Mouse (Mus musculus) MEL (cell line): ENCODE measurements around the gene Spns1. TPM values are rescaled to one million over a fixed set of nuclear protein-coding genes. Genes with fewer than 3 reads are reported as not detected.
A peak's percentile ranks its signal among the peaks of the same experiment; 100 is the strongest.

Experiments
- DNase-seq: peaks from one replicate; pipeline ENCODE4 v3.0.0; 2011; ENCODE audit warnings: low read depth, low spot score
- H3K27ac ChIP-seq: 2 replicates; pipeline ENCODE4 v1.5.1; 2012; ENCODE audit warnings: low read depth, mild to moderate bottlenecking, control low read depth, low read length, moderate library complexity; ENCODE audit not compliant: control insufficient read depth
- H3K27me3 ChIP-seq, 2 experiments: fragments of 150-350 bp in 1 of 2; sonication (generic) in 1 of 2; 2 replicates each; pipeline ENCODE4 v1.6.1; 2012; ENCODE audit warnings: low read length in 2 of 2, mild to moderate bottlenecking in 2 of 2, improper control_type of control experiment in 1 of 2, moderate library complexity in 1 of 2; ENCODE audit not compliant: insufficient read depth in 2 of 2, control insufficient read depth in 1 of 2
- H3K36me3 ChIP-seq, 2 experiments: 2 replicates each; pipeline ENCODE4 v1.6.1; 2012 to 2014; ENCODE audit warnings: low read length in 2 of 2, improper control_type of control experiment in 1 of 2, inconsistent platforms in 1 of 2, mild to moderate bottlenecking in 1 of 2; ENCODE audit not compliant: insufficient read depth in 2 of 2, control insufficient read depth in 1 of 2
- H3K4me1 ChIP-seq, 2 experiments: fragments of 150-350 bp in 1 of 2; sonication (generic) in 1 of 2; 2 replicates each; pipeline ENCODE4 v1.6.1; 2012; ENCODE audit warnings: low read length in 2 of 2, improper control_type of control experiment in 1 of 2, mild to moderate bottlenecking in 1 of 2; ENCODE audit not compliant: insufficient read depth in 2 of 2, control insufficient read depth in 1 of 2
- H3K4me3 ChIP-seq, 2 experiments: fragments of 150-350 bp in 1 of 2; sonication (generic) in 1 of 2; 2 replicates each; pipeline ENCODE4 v1.5.1; 2012; ENCODE audit warnings: low read depth in 2 of 2, low read length in 2 of 2, mild to moderate bottlenecking in 2 of 2, moderate library complexity in 2 of 2, control low read depth in 1 of 2, improper control_type of control experiment in 1 of 2; ENCODE audit not compliant: control insufficient read depth in 1 of 2, insufficient read depth in 1 of 2
- H3K79me2 ChIP-seq: 2 replicates; pipeline ENCODE4 v1.6.1; 2012; ENCODE audit warnings: mild to moderate bottlenecking, low read length, moderate library complexity; ENCODE audit not compliant: control insufficient read depth, poor library complexity, insufficient read depth
- H3K9ac ChIP-seq: 2 replicates; pipeline ENCODE4 v1.6.1; 2012; ENCODE audit warnings: low read depth, mild to moderate bottlenecking, control low read depth, low read length, moderate library complexity; ENCODE audit not compliant: control insufficient read depth, poor library complexity, severe bottlenecking
- H3K9me3 ChIP-seq: fragments of 150-350 bp; sonication (generic); replicated peaks from 2 replicates; pipeline ENCODE4 v1.6.1; 2012; ENCODE audit warnings: mild to moderate bottlenecking, low read length, improper control_type of control experiment, moderate library complexity; ENCODE audit not compliant: insufficient read depth
- BHLHE40 ChIP-seq: IDR thresholded peaks from 2 replicates; pipeline ENCODE4 v1.6.1; 2012; ENCODE audit warnings: low read depth, mild to moderate bottlenecking, inconsistent platforms, low read length, improper control_type of control experiment, borderline replicate concordance
- CHD2 ChIP-seq: IDR thresholded peaks from 2 replicates; pipeline ENCODE4 v1.6.1; 2011; ENCODE audit warnings: low read length, improper control_type of control experiment
- CTCF ChIP-seq, 3 experiments: IDR thresholded peaks in 2 of 3; conservative IDR thresholded peaks in 1 of 3; 2 replicates each; pipeline ENCODE4 v1.5.1; 2011 to 2012; ENCODE audit warnings: low read length in 3 of 3, low read depth in 2 of 3, mild to moderate bottlenecking in 2 of 3, improper control_type of control experiment in 1 of 3, inconsistent platforms in 1 of 3, mixed read lengths in 1 of 3, moderate library complexity in 1 of 3; ENCODE audit not compliant: control insufficient read depth in 1 of 3, insufficient read depth in 1 of 3, poor library complexity in 1 of 3, severe bottlenecking in 1 of 3
- E2F4 ChIP-seq: IDR thresholded peaks from 2 replicates; pipeline ENCODE4 v1.6.1; 2011; ENCODE audit warnings: low read depth, low read length, improper control_type of control experiment, borderline replicate concordance
- ELF1 ChIP-seq: IDR thresholded peaks from 2 replicates; pipeline ENCODE4 v1.6.1; 2014; ENCODE audit warnings: low read depth, mild to moderate bottlenecking, inconsistent platforms, low read length, improper control_type of control experiment, moderate library complexity
- EP300 ChIP-seq, 2 experiments: IDR thresholded peaks; 2 replicates each; pipeline ENCODE4 v1.6.1; 2011; ENCODE audit warnings: improper control_type of control experiment in 2 of 2, low read length in 2 of 2, low read depth in 1 of 2, mild to moderate bottlenecking in 1 of 2
- GATA1 ChIP-seq: IDR thresholded peaks from 2 replicates; pipeline ENCODE4 v1.6.1; 2011; ENCODE audit warnings: low read depth, low read length, improper control_type of control experiment
- KAT2A ChIP-seq: conservative IDR thresholded peaks from 2 replicates; pipeline ENCODE4 v1.6.1; 2012; ENCODE audit warnings: low read depth, low read length, improper control_type of control experiment, inconsistent platforms
- MAFK ChIP-seq: IDR thresholded peaks from 2 replicates; pipeline ENCODE4 v1.6.1; 2011; ENCODE audit warnings: low read depth, mild to moderate bottlenecking, low read length, improper control_type of control experiment, borderline replicate concordance
- MAZ ChIP-seq: IDR thresholded peaks from 2 replicates; pipeline ENCODE4 v1.6.1; 2012; ENCODE audit warnings: low read depth, mild to moderate bottlenecking, inconsistent platforms, low read length, improper control_type of control experiment
- MEF2A ChIP-seq: IDR thresholded peaks from 2 replicates; pipeline ENCODE4 v1.6.1; 2014; ENCODE audit warnings: low read depth, mild to moderate bottlenecking, inconsistent platforms, low read length, improper control_type of control experiment; ENCODE audit not compliant: poor library complexity, insufficient replicate concordance, severe bottlenecking; ENCODE audit errors: extremely low read depth
- MYB ChIP-seq: IDR thresholded peaks from 2 replicates; pipeline ENCODE4 v1.6.1; 2011; ENCODE audit warnings: mild to moderate bottlenecking, low read depth, low read length, improper control_type of control experiment
- POLR2A ChIP-seq, 2 experiments: IDR thresholded peaks; 2 replicates each; pipeline ENCODE4 v1.6.1; 2011 to 2012; ENCODE audit warnings: low read length in 2 of 2, mild to moderate bottlenecking in 2 of 2, control low read depth in 1 of 2, improper control_type of control experiment in 1 of 2, low read depth in 1 of 2, moderate library complexity in 1 of 2; ENCODE audit not compliant: control insufficient read depth in 1 of 2, insufficient read depth in 1 of 2, poor library complexity in 1 of 2
- POLR2AphosphoS5 ChIP-seq: IDR thresholded peaks from 2 replicates; pipeline ENCODE4 v1.6.1; 2012; ENCODE audit warnings: low read depth, borderline replicate concordance, mild to moderate bottlenecking, inconsistent platforms, low read length, moderate library complexity, mixed read lengths
- RAD21 ChIP-seq: IDR thresholded peaks from 2 replicates; pipeline ENCODE4 v1.6.1; 2011; ENCODE audit warnings: mild to moderate bottlenecking, low read depth, low read length, improper control_type of control experiment
- SMC3 ChIP-seq: IDR thresholded peaks from 2 replicates; pipeline ENCODE4 v1.6.1; 2011; ENCODE audit warnings: low read depth, low read length, improper control_type of control experiment
- TCF12 ChIP-seq: IDR thresholded peaks from 2 replicates; pipeline ENCODE4 v1.6.1; 2014; ENCODE audit warnings: low read depth, mild to moderate bottlenecking, inconsistent platforms, low read length, improper control_type of control experiment, moderate library complexity
- UBTF ChIP-seq: IDR thresholded peaks from 2 replicates; pipeline ENCODE4 v1.6.1; 2012; ENCODE audit warnings: low read depth, mild to moderate bottlenecking, inconsistent platforms, low read length, improper control_type of control experiment, moderate library complexity, borderline replicate concordance; ENCODE audit not compliant: insufficient read depth
- USF1 ChIP-seq: IDR thresholded peaks from 2 replicates; pipeline ENCODE4 v1.6.1; 2014; ENCODE audit warnings: low read depth, mild to moderate bottlenecking, inconsistent platforms, low read length, improper control_type of control experiment, moderate library complexity
- ZC3H11A ChIP-seq: IDR thresholded peaks from 2 replicates; pipeline ENCODE4 v1.6.1; 2012; ENCODE audit warnings: low read depth, mild to moderate bottlenecking, inconsistent platforms, low read length, improper control_type of control experiment
- ZKSCAN1 ChIP-seq: IDR thresholded peaks from 2 replicates; pipeline ENCODE4 v1.6.1; 2012; ENCODE audit warnings: low read depth, mild to moderate bottlenecking, inconsistent platforms, low read length, improper control_type of control experiment, moderate library complexity
- ZMIZ1 ChIP-seq: IDR thresholded peaks from 2 replicates; pipeline ENCODE4 v1.6.1; 2012; ENCODE audit warnings: low read depth, mild to moderate bottlenecking, inconsistent platforms, low read length, improper control_type of control experiment, moderate library complexity
- polyA plus RNA-seq, 2 experiments: library from polyadenylated mRNA; stranded (reverse) in 1 of 2; unstranded in 1 of 2; fragments of >175 nt in 1 of 2; fragments of >200 nt in 1 of 2; gene quantifications; 2 replicates each; pipeline versions ENCODE4 v1.2.1 to v1.2.4; 2012; ENCODE audit warnings: low replicate concordance in 2 of 2, low read depth in 1 of 2; ENCODE audit not compliant: insufficient read length in 2 of 2, insufficient read depth in 1 of 2, missing spikeins in 1 of 2
- total RNA-seq: library from RNA; depleted of rRNA; stranded (reverse); fragments of 300-350 nt; gene quantifications from 2 replicates; pipeline ENCODE4 v1.2.3, GENCODE M21; 2012

Gene Spns1
- total and polyA plus RNA-seq, 3 experiments = 28.9 to 81.6 TPM; not detected in 1

DNA sequence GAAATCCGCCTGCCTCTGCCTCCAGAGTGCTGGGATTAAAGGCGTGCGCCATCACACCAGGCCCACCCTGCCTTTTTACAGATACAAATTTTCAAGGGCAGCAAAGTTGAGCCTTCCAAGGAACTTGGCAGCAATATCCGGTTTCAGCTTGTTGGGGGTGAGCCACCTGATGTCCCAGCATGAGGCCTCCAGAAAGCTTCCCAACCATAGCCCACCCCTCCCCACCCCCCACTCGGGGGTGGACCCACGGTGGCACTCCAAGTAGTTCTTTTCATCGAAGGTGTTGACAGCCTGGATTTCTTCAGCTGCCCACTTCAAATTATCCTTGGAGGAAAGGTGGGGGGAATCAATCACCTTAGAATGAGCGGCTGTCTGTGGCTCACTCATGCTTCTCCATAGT, 38.3 kb downstream of the Spns1 start:
- Histone ChIP-seq H3K36me3 (no peaks in the 10 kb centered on the region), H3K9me3 (no peaks in the 10 kb centered on the region), H3K4me1 (no peaks in the 10 kb centered on the region), H3K4me3 (no peak overlapping the region), H3K27ac (no peak overlapping the region), H3K9ac (no peak overlapping the region), H3K79me2 (no peaks in the 10 kb centered on the region), H3K27me3 (peaks cover 5 to 6% of the 10 kb centered on the region in 2 experiments; a peak in 3 of 4 replicates)
- TF ChIP-seq GATA1 (no peak), USF1 (no peak), ZMIZ1 (no peak), KAT2A (no peak), RAD21 (no peak), MYB (no peak), EP300 (IDR thresholded peaks at IDR 0.05; ENCODE audit: low read depth in 1 of 2, low read length in 2 of 2) (no peak), SMC3 (no peak), UBTF (no peak), POLR2AphosphoS5 (no peak), TCF12 (no peak), E2F4 (no peak), CHD2 (no peak), ELF1 (no peak), MAFK (no peak), ZKSCAN1 (no peak), ZC3H11A (no peak), MEF2A (no peak), BHLHE40 (no peak), MAZ (no peak)
- no peak for DNase-seq

DNA sequence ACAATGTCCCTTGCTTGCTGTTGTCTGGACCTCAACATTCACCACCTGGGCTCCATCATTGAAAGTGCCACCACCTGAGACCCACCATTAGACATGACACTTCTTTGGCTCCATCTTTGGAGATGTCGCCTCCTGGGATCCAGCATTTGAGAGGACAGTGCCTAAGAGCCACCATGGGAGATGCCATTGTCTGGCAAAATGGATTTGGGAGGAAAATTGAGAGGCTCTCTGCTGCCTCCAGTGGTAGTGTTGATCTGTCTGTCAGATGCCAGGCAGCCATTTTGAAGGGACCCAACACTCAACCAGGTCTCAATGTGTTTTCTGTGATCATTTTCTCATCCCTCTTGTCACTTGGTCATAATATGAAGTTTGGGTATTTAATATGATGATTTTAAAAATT, 41.7 kb downstream of the Spns1 start:
- no peaks in the 10 kb centered on the region for H3K4me1 ChIP-seq
- H3K27ac ChIP-seq = no peak overlapping the region
- no peak overlapping the region for H3K9ac ChIP-seq
- H3K27me3 ChIP-seq = peaks cover 5 to 10% of the 10 kb centered on the region in 2 experiments; a peak in 3 of 4 replicates
- no peaks in the 10 kb centered on the region for H3K9me3 ChIP-seq
- DNase-seq = peak; percentile 37
- H3K4me3 ChIP-seq = no peak overlapping the region
- no peaks in the 10 kb centered on the region for H3K79me2 ChIP-seq
- no peaks in the 10 kb centered on the region for H3K36me3 ChIP-seq
- TF ChIP-seq RAD21 (peak; percentile 8; the same call in 1 of the 2 replicates), POLR2A (IDR thresholded peaks at IDR 0.05; ENCODE audit: control insufficient read depth in 1 of 2, insufficient read depth in 1 of 2, low read depth in 1 of 2, low read length in 2 of 2, poor library complexity in 1 of 2) (no peak), CTCF (IDR thresholded peaks at IDR 0.05 in 2 of 3, conservative IDR thresholded peaks at IDR 0.05 in 1 of 3; ENCODE audit: control insufficient read depth in 1 of 3, insufficient read depth in 1 of 3, low read depth in 2 of 3, low read length in 3 of 3, poor library complexity in 1 of 3, severe bottlenecking in 1 of 3) (peak; percentile 35 to 53 (median 45))
